ENCODE assay signal across 27 mouse cellular contexts in genomic region chr1:88292057-88292456, GRCm38 (mm10). TPM values are rescaled to one million over a fixed set of nuclear protein-coding genes. Genes with fewer than 3 reads are reported as not detected.
DNase-seq lines count a peak whose midpoint lies in the region; ATAC-seq and TF ChIP-seq lines count a peak whose summit lies in the region.
"Had no signal": no experiment of that assay in that cellular context is flagged by ENCODE, and none has a peak within 500 bp of the region (broad histone marks: within the 10 kb centered on the region; RNA-seq: fewer than 3 reads in every experiment).

No protein-coding gene starts in this region.

- H3K27ac ChIP-seq in heart, embryonic 11.5 days (ENCODE audit: low read depth, low read length): no peak overlapping the region
- H3K27ac ChIP-seq in liver, postnatal 0 days (ENCODE audit: low read depth): no peak overlapping the region
- no peak overlapping the region for H3K27ac ChIP-seq in liver, embryonic 11.5 days (ENCODE audit: low read depth, low read length)
- H3K27ac ChIP-seq: embryonic facial prominence, embryonic 12.5 days; heart, embryonic 15.5 days had no signal

- H3K9me3 ChIP-seq in heart, embryonic 11.5 days (replicated peaks; ENCODE audit: control insufficient read depth, low read length): peaks cover 60% of the 10 kb centered on the region
- peaks cover 9% of the 10 kb centered on the region; the same call in 1 of the 2 replicates for H3K9me3 ChIP-seq in liver, postnatal 0 days (ENCODE audit: low read length)
- peaks cover 51% of the 10 kb centered on the region for H3K9me3 ChIP-seq in liver, embryonic 11.5 days (ENCODE audit: control insufficient read depth, low read length)

- H3K36me3 ChIP-seq in heart, embryonic 11.5 days (ENCODE audit: control insufficient read depth, insufficient read depth, low read length): no peaks in the 10 kb centered on the region
- no peaks in the 10 kb centered on the region for H3K36me3 ChIP-seq in liver, postnatal 0 days (replicated peaks; ENCODE audit: insufficient read depth, low read length)
- no peaks in the 10 kb centered on the region for H3K36me3 ChIP-seq in liver, embryonic 11.5 days (ENCODE audit: control insufficient read depth, insufficient read depth, low read length)
- H3K36me3 ChIP-seq: embryonic facial prominence, embryonic 12.5 days; heart, embryonic 15.5 days had no signal

- ATAC-seq in heart, embryonic 11.5 days (replicated peaks; ENCODE audit: insufficient number of reproducible peaks, low FRiP score, low TSS enrichment): no peak
- no peak for ATAC-seq in liver, postnatal 0 days
- ATAC-seq in liver, embryonic 11.5 days (replicated peaks; ENCODE audit: low FRiP score): no peak
- ATAC-seq: forebrain, embryonic 14.5 days; inflammation-experienced regulatory T-cells, adult 6 months; Patski had no signal

- H3K4me3 ChIP-seq in heart, embryonic 11.5 days (ENCODE audit: low read depth, low read length): no peak overlapping the region
- no peak overlapping the region for H3K4me3 ChIP-seq in liver, postnatal 0 days (ENCODE audit: low read depth, low read length)
- no peak overlapping the region for H3K4me3 ChIP-seq in liver, embryonic 11.5 days (ENCODE audit: low read depth, low read length)
- H3K4me3 ChIP-seq: embryonic facial prominence, embryonic 12.5 days; erythroblast, embryonic 14.5 days; heart, embryonic 15.5 days had no signal

- peak; percentile 87 for DNase-seq in heart, adult 11 months
- DNase-seq in liver: peak; percentile 4
- DNase-seq in liver, postnatal 0 days: no peak
- DNase-seq in CD4-positive helper T cell, adult 2 months (ENCODE audit: low read depth, low spot score): peak; percentile 16
- DNase-seq in liver, embryonic 11.5 days (ENCODE audit: low spot score): peak; percentile 33
- DNase-seq in left cerebral cortex, postnatal 14 days (ENCODE audit: low spot score in 2 of 2): no peak
- DNase-seq in right cerebral cortex, postnatal 25 days: no peak
- DNase-seq: adrenal gland, postnatal 10 days; cerebellum, adult 9-10 months; kidney, postnatal 36 days; lung, adult 2 months; lung, postnatal 4 days had no signal

- WGBS in heart, embryonic 11.5 days (ENCODE audit: insufficient replicate concordance): 50% methylated on average over 2 of the region's 2 CpGs
- 49% methylated on average over 2 of the region's 2 CpGs for WGBS in liver, postnatal 0 days (ENCODE audit: insufficient replicate concordance)
- 53% methylated on average over 2 of the region's 2 CpGs for WGBS in liver, embryonic 11.5 days

- H3K9ac ChIP-seq in heart, embryonic 11.5 days (ENCODE audit: low read depth, low read length): no peak overlapping the region
- no peak overlapping the region for H3K9ac ChIP-seq in liver, postnatal 0 days (replicated peaks)
- no peak overlapping the region for H3K9ac ChIP-seq in liver, embryonic 11.5 days (ENCODE audit: low read depth, low read length)
- H3K9ac ChIP-seq: embryonic facial prominence, embryonic 12.5 days; heart, embryonic 15.5 days had no signal

- H3K4me1 ChIP-seq in heart, embryonic 11.5 days (ENCODE audit: control insufficient read depth, insufficient read depth, low read length): no peaks in the 10 kb centered on the region
- H3K4me1 ChIP-seq in liver, postnatal 0 days (ENCODE audit: insufficient read depth): peaks cover 3% of the 10 kb centered on the region
- no peaks in the 10 kb centered on the region for H3K4me1 ChIP-seq in liver, embryonic 11.5 days (replicated peaks; ENCODE audit: control insufficient read depth, insufficient read depth, low read length)
- H3K4me1 ChIP-seq: embryonic facial prominence, embryonic 12.5 days; heart, embryonic 15.5 days had no signal

- intact Hi-C loops in left cerebral cortex, postnatal 14 days (cut with DNase I): no loop called here

- H3K4me2 ChIP-seq in heart, embryonic 11.5 days: no peak overlapping the region
- H3K4me2 ChIP-seq in liver, postnatal 0 days (ENCODE audit: low read depth, low read length): no peak overlapping the region
- H3K4me2 ChIP-seq in liver, embryonic 11.5 days: no peak overlapping the region
- H3K4me2 ChIP-seq: embryonic facial prominence, embryonic 12.5 days; heart, embryonic 15.5 days had no signal

- no peaks in the 10 kb centered on the region for H3K27me3 ChIP-seq in heart, embryonic 11.5 days (ENCODE audit: control insufficient read depth, insufficient read depth, low read length)
- H3K27me3 ChIP-seq in liver, postnatal 0 days (ENCODE audit: insufficient read depth, low read length): no peaks in the 10 kb centered on the region
- H3K27me3 ChIP-seq in liver, embryonic 11.5 days (replicated peaks; ENCODE audit: control insufficient read depth, insufficient read depth, low read length): no peaks in the 10 kb centered on the region
- H3K27me3 ChIP-seq: embryonic facial prominence, embryonic 12.5 days; heart, embryonic 15.5 days had no signal

- no peak for TF ChIP-seq CTCF in liver, postnatal 0 days (IDR thresholded peaks at IDR 0.05; ENCODE audit: low read depth)

- TF ChIP-seq EP300 in liver, postnatal 0 days (IDR thresholded peaks at IDR 0.05; ENCODE audit: low read depth): no peak

RNA-seq across cellular contexts. Expression of gene Trpm8, which starts 14.6 kb away (rescaled TPM):
- 0.10 TPM in 1 of 2 replicates, not detected in the other for polyA plus RNA-seq in heart, embryonic 11.5 days (2014; fragmentation: Nextera tagmentation; extraction: Ambion mirVana)
- not detected in 2 replicates for polyA plus RNA-seq in liver, postnatal 0 days (2015; fragmentation: Nextera tagmentation; extraction: Ambion mirVana)
- not detected in 2 replicates for polyA plus RNA-seq in liver, embryonic 11.5 days (2014; fragmentation: Nextera tagmentation; extraction: Ambion mirVana)
- total RNA-seq in left cerebral cortex, postnatal 14 days (2021): under 1 TPM; 0.61 to 0.68 TPM
- total RNA-seq: adrenal gland, postnatal 10 days; common myeloid progenitor, adult 5-6 weeks; hematopoietic stem cell, adult 5-6 weeks had no signal
- polyA plus RNA-seq: embryonic facial prominence, embryonic 12.5 days; erythroblast, embryonic 14.5 days; forebrain, embryonic 14.5 days; gonadal fat pad, adult 2 months; heart, embryonic 15.5 days; inflammation-experienced regulatory T-cells, adult 6 months; kidney, embryonic 14.5 days; limb, embryonic 14.5 days; lung, adult 2 months; stomach, embryonic 16.5 days; thymus, postnatal 0 days; urinary bladder, adult 2 months had no signal

RNA-seq across cellular contexts. Expression of gene Hjurp, which starts 14.6 kb away (rescaled TPM):
- 117 and 118 TPM in 2 replicates for polyA plus RNA-seq in heart, embryonic 11.5 days (2014; fragmentation: Nextera tagmentation; extraction: Ambion mirVana)
- 31.4 and 37.0 TPM in 2 replicates for polyA plus RNA-seq in liver, postnatal 0 days (2015; fragmentation: Nextera tagmentation; extraction: Ambion mirVana)
- 146 and 168 TPM in 2 replicates for polyA plus RNA-seq in liver, embryonic 11.5 days (2014; fragmentation: Nextera tagmentation; extraction: Ambion mirVana)
- 10 to 100 TPM; 36.8 to 38.3 TPM for total RNA-seq in left cerebral cortex, postnatal 14 days (2021)

Comparison
In these comparisons a context has a peak if more than half of its experiments do, and no peak if none do; other contexts are left out.
1. DNase-seq: peak in heart, adult 11 months (single experiment), liver (single experiment), CD4-positive helper T cell, adult 2 months (single experiment) and liver, embryonic 11.5 days (single experiment); none in liver, postnatal 0 days (single experiment), left cerebral cortex, postnatal 14 days (0 of 2) and right cerebral cortex, postnatal 25 days (single experiment).